Mouse (Mus musculus): ENCODE data around the gene Casz1. TPM values are rescaled to one million over a fixed set of nuclear protein-coding genes. Genes with fewer than 3 reads are reported as not detected.

The Casz1 gene
- total RNA-seq, 1 experiment from 2014 or later: 7.0 TPM

DNA sequence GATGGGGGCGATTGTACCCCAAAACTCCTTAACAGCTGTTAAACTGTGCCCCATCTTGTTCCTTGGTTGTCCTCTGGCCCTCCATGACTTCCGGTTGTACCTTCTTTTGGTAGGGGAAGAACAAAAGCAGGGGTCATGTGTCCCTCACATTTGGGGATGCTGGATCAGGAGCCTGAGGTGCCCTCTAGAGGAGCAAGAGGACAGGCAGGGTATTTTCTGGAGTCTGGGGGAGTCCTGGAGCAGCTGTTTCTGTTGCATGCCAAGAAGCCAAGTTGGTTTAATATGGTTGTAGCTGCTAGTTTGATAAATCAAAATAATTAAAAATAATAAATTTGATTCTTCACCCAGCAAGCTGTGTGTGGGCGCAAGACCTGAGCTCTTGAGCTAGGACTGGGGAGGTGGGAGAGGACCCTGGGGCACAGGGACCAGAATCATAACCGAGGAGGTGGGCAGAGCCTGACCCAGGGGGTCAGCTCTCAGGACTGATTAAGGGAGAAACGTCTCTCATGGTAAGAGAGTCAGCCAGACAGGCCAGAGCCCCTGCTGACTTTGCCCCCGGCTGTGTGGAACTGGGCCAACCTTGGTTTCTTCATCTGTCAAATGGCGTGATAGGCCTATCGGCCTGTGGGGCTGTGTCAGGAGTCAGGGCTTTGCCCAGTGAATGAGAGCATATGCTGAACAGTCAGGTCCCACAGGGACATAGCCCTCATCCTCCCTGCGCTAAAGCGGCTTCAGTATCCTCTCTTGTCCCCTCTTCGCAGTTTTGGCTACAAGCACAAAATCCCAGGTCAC is 74.2 kb downstream of the Casz1 start:
- DNase-seq: no peak

DNA sequence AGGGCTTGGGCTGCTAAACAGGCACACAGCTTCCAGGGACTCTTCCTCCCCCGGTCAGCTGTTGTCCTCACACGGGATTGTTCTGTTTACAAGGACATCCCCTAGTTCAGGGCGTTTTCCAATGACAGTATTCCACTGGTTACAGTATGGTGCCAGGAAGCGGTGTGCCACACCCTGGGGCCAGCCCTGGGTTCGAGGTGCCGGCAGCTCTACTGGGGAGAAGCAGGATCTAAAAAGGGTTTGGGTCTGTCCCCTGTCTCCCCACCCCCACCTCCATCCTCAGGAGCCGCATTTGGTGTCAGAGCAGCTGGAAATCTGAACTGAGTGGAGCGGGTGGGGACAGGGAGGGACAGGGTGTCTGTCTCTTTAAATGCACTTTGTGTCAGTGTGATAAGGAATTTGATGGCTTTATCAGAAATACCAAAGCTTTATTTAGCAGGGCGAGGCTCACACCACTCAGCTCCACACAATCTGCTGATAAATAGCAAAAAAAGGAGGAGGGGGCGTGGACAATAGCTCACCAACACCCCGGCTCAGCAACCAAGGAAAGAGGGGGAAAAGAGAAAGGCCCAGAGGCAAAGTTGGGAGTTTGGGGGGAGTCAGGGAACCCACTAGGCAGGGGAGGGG is 74.9 kb downstream of the Casz1 start:
- DNase-seq: no peak

DNA sequence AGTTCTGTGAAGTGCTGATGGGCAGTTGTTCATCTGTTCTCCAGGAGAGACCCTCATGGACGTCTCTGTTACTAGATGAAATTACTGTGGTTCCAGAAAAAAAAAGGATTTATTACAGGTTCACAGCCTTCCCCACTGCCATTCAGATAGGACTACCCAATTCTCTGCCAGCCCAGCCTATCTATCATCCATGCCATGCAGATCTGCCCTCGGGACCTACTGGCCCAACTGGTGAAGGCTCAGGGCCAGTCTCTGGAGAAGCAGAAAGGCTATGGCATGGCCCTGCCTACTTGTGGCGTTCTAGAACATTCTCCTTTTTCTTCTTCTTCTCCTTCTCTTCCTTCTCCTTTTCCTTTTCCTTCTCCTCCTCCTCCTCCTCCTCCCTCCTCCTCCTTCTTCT is 75.4 kb downstream of the Casz1 start:
- no peak for DNase-seq

DNA sequence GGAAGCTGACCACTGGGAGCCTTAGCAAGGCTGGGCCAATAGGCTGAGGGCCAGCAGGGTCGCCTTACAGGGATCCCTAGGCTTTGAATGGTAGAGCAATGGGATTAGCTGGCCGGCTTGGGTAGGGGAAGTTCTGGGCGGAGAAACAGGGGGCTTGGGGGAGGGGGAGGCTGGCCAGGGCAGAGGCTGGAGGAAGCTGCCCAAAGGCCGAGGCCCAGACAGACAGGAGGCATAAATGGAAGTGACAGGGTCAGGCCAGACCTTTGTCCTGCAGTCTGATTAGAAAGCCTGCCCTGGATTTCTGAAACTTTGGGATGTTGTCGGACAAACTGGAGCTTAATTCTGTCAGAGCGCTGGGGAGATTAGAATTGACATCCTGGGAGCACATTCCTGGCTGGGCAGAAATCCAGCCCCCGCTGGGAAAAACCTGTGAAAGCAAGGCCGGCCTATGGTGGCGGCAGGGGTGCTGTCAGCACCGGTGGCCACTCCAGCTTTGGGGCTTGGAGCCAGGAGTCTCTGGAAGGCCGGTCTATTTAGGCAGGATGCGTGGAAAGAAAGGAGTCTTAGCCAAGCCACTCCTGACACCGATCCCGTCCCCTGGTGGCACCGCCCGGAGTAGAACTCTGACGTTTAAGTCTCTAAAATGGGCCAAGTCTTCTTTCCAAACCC is 76.9 kb downstream of the Casz1 start:
- no peak for DNase-seq

DNA sequence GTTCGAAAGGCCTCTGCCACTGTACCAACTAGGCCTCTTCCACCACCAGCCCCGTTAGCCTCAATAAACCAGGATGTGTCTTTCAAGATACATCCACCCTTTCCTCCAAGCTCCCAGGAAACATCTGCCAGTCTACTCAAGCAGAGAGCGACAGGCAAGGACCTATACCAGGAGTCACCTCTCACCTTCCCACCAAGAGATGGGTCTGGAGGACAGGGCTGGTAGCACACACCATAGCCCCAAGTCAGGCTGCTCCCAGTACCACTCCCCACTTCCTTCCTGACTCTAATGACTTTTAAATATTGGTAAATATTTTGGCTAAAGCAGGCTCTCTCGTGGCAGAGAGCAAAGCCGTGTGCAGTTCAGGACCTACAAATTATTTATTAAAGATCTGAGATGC is 77.6 kb downstream of the Casz1 start:
- DNase-seq: no peak

DNA sequence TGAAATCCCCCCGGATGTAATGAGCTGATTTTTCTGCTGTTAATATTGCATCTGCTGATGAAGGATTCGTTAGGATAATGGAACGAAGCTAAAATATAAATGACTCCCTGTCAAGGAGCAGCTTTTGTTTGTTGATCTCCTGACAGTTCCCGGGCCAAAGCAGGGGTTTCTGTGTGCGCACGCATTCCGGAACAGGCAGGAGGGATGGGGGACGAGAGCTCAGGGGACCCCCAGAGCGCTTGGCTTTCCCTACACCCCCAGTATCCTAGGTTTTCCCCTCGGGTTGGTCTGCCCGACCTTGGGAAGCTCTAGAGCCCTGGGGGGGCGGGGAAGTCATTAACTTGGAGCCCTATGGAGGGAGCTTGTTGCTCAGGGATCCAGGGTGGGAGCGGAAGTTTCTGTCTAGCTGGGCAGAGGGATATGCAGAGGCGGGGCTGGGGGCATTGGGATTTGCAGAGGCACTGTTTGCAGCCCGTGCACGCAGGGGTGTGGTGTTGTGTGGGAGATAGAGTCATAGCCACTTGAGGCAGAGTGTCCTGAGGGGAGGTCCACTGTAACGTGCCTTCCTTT is 78.2 kb downstream of the Casz1 start:
- no peak for DNase-seq

DNA sequence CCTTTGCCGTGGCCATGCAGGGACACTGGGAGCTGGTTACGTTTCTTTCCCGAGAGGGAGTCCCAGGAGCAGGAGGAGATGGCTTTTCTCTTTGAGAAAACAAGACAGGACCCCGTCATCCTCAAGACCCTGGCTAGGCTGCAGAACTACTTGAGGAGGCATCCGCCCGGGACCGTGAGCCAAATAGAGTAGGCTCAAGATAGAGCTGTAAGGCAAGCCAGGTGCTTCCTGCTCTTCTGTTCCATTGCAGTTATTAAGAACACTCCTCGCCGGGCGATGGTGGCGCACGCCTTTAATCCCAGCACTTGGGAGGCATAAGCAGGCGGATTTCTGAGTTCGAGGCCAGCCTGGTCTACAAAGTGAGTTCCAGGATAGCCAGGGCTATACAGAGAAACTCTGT is 80.4 kb downstream of the Casz1 start:
- DNase-seq: no peak

DNA sequence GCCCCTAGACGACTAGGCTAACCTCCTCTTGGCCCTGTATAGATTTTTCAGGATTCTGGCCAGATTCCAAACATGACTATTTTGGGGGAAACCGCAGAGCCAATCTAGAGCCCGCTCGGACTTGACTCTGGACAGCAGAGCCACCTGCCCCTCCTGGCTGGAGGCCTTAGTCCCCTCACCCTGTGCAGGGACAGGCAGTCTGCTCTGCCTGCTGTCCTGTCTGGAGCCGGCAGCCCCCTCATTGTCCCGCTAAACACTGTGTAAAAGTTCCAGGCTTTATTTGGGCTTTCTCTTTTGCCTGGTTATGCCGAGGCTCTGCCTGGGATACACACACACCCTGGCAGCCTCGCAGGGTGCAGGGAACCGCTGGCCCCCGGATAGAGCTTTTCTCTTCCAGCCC is 81.2 kb downstream of the Casz1 start:
- no peak for DNase-seq

DNA sequence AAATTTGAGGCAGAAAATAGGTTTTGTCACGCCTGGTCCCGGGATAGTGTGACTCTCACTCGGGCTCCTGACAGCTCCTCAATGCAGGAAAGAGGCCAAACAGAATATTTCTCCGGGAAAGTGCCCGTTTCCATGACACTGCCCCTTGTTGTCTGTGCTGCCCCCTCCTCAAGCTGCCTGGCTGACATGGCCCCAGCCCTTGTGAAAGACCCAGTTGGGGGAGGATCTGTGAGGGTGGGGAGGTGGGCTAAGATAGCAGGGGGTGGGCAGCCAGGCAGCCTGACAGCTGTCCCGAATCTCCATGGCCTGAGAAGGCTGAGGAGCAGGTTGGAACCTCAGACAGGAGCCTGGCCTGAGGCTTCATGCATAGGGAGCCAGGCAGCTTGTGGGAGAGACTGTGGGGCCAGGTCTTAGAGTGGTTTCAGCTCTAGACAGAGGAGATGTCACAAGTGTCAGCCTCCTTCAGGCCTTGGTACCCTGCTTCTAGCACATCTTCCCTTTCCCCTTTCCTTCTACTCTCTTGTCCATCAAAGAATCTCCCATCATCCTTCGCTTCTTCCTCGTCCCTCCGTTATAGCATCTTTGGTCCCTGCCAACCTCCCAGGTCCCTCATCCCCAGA is 81.8 kb downstream of the Casz1 start:
- DNase-seq: no peak

DNA sequence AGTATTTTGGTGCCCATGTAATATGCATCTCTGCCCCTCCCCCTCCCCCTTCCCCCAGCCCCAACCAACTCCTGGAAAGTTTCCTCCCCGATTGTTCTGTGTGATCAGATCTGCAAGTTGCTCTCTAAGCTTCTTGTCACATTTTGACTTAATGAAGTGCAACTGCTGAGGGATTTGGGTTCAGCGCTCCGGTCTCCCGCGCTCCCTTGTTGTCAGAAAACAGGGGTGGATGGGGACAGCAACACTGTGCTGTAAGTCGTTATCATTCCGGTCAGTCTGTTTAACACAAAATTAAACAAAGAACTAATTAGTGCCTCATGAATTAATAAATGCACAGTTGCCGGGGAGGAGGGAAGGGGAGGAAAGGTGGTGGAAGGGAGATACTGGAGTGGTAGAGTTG is 84.0 kb downstream of the Casz1 start:
- DNase-seq: no peak

DNA sequence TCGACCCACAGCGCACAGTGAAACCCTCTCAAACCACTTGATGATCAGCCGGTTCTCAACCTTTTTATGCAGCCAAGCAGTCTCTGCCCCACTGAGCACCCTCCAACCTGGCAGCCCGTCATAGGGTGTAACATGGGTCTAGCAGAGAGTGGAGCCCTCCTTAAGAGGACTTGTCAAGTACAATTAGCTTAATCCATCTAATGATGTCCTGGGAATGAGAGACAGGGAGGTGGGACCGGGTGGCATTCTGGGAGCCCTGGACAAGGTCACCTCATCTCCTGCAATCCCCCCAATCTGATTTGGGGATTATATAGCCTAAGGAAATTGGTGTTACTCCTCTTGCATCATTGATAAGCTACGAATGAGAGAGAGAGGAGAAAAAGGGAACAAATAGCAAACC is 84.8 kb downstream of the Casz1 start:
- DNase-seq: no peak

DNA sequence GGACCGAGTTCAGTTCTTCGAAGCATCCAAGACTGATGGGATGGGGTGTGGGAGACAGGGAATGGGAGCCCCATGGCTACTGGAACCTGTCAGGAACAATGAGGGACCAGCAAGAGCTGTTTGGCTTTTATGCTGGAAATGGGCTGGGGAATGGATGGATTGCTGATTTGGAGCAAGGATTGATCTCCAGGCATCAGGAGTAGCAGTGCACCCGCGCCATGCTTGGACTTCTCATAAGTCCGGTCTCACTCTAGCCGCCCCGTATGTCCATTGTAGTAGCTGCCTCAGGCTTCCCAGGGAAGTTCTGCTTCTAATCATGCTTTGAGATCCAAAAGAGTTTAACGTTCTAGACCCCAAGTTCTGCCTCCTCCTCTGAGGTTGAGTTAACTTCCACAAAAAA is 86.2 kb downstream of the Casz1 start:
- DNase-seq: no peak

DNA sequence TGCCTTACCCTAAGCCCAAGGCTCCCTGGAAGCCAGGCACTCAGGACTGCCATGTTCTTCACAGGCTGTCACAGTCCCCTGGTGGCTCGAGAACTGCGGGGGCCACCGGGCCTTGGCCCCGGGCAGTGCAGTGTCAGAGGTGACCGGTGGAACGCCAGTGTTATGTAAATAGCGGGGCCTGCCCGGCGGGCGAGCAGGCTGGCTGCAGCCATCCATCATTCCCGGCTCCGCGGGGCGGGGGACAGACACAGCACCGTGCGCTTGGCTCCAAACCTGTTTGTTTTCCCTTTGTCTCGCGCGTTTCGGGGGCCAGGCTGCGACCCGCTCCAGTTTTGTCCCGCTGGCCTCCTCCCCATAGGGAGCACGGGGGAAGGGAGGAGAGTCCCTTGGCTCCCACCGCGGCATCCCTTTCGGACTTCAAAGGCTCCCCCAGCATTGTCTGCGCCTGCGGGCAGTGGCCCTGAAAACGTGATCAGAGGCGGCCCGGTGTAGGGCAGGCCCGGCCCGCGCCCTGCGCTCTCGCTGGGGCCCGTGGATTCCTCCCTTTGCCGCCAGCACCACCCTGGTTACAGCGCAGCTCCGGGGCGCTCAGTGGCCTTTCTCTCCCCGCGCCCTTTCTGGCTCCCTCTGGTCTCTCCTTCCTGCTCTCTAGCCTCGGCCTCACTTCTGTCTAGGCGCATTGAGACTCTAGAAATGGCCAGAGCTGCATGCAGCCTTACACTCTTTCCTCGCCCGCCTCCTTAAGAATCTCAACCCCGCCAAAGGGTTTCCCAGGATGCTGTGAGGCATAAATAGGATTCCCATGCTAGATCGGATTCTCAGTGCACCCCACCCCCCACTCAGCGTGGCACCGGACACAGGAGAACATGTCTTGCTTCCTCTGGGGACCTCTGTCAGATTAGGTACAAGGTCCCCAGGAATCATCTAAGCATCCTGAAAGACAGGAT is 86.9 kb downstream of the Casz1 start:
- peak; percentile 73 for DNase-seq

DNA sequence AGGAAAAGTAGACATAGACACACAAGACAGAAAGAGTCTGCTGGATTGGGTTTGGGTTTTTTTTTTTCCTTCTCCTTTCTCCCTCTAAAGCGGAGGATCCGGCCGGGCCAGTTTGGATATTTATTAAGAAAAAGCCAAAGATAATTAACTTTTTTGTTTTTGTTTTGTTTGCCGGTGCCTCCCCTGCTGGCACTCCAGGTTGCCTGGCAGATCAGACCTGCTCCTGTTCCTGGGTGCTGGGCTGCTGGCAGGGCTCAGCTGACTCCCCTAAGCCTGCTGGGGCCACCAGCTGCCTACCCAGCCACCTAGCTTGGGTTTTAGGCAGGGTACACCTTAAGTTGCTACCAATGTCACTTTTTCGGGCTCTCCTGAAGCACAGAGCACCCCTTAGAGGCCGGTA is 91.9 kb downstream of the Casz1 start:
- no peak for DNase-seq

DNA sequence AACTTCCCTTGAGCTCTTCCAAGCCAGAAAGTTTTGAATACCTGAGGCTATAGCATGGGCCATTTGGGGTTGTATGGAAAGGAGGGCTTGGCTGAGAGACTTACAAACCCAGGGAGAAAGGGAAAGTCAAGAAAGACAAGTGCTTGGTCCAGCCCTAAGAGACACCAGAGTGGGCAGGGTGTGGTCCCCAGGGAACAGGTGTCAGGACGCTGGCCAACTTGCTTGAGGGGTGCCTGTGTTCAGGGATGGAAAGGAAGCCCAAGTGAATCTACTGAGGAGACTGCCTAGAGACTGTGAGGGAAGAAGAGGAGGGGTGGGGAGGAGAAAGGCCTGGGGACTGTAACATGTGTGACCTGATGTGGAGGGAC is 95.7 kb downstream of the Casz1 start:
- no peak for DNase-seq

DNA sequence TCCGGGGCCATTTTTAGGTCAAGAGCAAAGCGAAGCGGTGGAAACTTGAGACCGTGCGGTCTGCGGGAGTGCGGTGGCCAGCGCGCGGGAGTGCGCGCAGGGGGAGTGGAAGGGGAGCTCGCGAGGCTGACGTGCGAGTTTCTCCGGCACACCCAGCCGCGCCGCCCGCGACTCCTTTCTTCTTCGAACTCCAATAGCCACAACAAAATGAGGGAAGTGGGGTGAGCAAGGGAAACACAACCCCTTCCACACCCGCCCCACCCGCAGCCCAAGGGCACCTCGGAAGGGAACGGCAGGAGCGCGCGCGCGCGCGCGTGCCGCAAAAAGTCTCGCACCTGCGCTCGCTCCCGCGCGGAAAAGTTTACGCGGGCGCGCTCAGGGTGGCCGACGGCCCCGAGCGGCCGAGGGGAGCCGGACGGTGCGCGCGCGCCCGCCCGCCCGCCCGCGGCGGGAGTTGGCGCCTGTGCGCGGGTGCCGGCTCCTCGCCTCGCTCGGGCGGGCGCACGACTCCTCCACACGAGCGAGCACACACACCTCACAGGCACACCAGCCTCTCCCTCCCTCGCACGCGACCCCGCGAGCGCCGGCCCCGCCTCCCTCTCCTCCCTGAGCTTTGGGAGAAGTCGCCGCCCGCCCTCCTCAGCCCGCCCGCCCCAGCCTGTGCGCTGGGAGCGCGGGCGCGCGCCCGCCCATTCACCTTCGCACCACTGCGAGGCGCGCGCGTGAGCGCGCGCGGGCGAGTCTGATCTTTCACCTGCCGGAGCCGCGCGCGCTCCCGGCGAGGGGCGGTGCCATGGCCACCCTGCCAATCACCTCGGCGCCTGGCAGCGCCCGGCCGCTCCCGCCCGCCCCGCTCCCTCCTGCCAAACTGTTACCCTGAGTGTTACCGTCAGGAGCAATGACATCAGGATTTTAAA is 96.3 kb downstream of the Casz1 start:
- DNase-seq: peak; percentile 88

DNA sequence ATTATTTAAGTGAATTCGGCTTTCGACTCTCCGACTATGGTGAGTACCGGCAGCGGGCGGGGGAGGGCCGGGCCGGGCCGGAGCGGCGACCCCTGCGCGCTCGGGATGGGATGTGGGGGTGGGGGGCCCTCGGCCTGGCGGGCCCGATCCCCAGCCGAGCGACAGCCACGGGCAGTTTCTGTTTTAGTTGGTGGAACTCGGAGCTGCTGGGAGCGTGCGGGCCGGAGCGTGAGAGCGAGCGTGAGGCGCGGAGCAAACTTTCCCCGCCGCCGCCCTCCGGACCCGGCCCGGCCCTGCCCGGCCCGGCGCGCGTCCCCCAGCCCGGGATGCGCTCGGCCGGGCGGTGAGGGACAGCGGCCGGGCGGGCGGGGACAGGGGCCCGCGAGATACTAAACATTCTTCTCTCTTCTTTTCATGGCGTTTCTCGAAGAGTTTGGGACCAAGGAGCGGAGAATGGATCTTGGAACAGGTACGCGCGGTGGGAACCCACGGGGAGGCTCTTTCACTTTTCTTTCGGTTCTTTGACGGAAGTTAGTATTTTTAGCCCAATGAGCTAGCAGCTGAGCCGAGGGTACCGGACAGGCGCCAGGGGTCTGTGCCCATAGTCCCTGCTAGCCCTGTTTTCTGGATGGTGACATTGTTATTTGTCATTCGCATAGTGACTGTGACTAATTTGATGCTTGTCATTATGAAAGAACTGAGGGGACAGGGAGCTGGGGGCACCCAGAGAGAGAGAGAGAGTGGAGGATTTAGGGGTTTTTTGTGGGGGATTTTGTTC is 97.2 kb downstream of the Casz1 start:
- DNase-seq: peak; percentile 33

DNA sequence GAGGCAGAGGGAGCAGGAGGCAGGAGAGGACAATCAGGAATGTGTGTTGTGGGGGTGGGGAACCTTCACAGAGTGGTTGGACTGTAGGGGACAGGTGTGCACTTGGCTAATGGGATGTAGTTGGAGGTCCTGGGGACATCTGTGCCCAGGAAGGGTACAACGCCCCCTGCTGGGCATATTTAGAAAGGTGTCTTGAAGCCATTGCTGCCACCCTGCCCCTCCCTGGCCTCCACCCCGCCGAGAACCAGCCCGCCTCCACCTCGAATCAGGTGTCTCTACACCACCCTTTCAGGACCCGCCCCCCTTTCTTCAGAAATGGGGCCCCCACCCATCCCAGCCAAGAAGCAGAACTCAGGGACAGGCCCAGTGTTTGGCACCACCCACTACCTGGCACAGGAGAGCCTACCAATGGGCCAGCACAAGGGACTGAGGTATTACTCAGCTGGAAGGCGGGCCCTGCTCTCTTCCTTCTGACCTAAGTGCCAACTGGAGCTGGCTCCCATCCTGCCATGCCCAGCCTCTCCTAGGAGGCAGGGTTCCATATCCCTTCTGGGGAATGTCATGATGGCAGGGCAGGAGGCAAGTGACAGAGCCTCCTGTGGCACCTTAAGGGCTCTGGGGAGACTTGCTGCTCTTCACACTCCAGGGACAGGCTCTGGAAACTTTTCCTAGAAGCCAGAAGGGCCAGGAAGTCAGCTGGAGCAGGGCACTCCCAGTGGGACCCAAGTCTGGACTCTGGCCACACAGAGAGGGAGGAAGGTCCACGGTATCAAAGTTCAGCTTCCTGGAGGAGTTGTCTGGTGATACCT is 98.9 kb downstream of the Casz1 start:
- DNase-seq: peak; percentile 81

DNA sequence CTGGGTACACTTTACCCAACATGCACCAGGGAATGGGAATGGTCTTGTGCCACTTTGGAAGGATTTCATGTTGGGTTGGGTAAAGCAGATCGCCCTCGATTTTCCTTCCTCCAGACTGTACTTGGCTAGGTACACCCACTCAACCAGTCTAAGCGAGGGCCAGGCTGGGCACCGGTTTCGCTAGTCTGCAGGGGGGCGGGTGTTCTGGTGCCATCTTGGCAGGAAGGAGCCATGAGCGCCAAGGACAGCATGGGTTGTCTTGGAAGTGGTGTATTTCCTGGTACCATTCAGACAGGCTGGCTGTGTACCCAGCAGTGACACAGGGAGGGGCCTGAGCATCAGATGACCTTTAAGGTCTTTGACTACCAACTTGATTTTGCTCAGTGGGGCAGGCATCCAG is 101.1 kb downstream of the Casz1 start:
- peak; percentile 20 for DNase-seq

Measured in adrenal gland, postnatal 14 days (tissue).